8 mouse cellular contexts compared by ENCODE assay signal in the genomic region with DNA sequence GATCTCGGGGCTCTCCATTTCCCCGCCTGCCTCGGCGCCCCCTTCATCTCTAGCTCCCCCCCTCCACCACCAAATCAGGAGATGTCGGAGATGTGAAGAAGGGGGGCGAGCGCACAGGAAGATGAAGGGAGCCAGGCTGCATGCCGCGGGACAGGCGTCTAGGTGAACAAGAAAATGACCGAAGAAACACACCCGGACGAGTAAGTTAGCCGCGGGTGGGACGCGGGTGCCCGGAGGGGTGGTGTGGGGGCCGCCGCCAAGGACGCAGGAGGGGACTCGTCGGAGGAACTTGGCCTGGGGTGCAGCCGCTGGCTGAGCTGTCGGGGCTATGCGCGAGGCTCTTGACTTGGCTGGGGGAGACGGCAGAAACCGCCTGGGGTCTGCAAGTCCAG. TPM values are rescaled to one million over a fixed set of nuclear protein-coding genes. Genes with fewer than 3 reads are reported as not detected.
DNase-seq lines count a peak whose midpoint lies in the region; ATAC-seq and TF ChIP-seq lines count a peak whose summit lies in the region.

No protein-coding gene starts in this region.

- no peaks in the 10 kb centered on the region for H3K27me3 ChIP-seq in heart, embryonic 10.5 days (ENCODE audit: insufficient read depth, poor library complexity, severe bottlenecking)
- H3K27me3 ChIP-seq in ES-Bruce4 (ENCODE audit: control insufficient read depth, insufficient read depth, low read length, poor library complexity, severe bottlenecking), result no peaks in the 10 kb centered on the region
- H3K27me3 ChIP-seq in hindbrain, embryonic 14.5 days (ENCODE audit: control insufficient read depth, insufficient read depth, low read length), result no peaks in the 10 kb centered on the region
- no peaks in the 10 kb centered on the region for H3K27me3 ChIP-seq in liver, embryonic 16.5 days (ENCODE audit: control insufficient read depth, insufficient read depth, low read depth, low read length)

- H3K27ac ChIP-seq in heart, embryonic 10.5 days, result peak overlapping the region; percentile 99
- peak overlapping the region; percentile 40 for H3K27ac ChIP-seq in ES-Bruce4 (ENCODE audit: insufficient read depth, low read length)
- peak overlapping the region; percentile 59 for H3K27ac ChIP-seq in embryonic fibroblast, embryonic 13.5 days (ENCODE audit: insufficient read depth, low read length)
- peak overlapping the region; percentile 96 for H3K27ac ChIP-seq in hindbrain, embryonic 14.5 days
- peak overlapping the region; percentile 91 for H3K27ac ChIP-seq in liver, embryonic 16.5 days (ENCODE audit: low read length)

- H3K9ac ChIP-seq in ES-Bruce4 (ENCODE audit: low read depth, poor library complexity, severe bottlenecking), result peak overlapping the region; percentile 98
- H3K9ac ChIP-seq in hindbrain, embryonic 14.5 days, result peak overlapping the region; percentile 95
- H3K9ac ChIP-seq in liver, embryonic 16.5 days (ENCODE audit: low read depth, low read length), result peak overlapping the region; percentile 74

- WGBS in heart, embryonic 10.5 days, result under 1% methylated on average over 29 of the region's 29 CpGs
- under 1% methylated on average over 27 of the region's 29 CpGs for WGBS in hindbrain, embryonic 14.5 days
- WGBS in liver, embryonic 16.5 days (ENCODE audit: insufficient replicate concordance), result 0% methylated on average over 29 of the region's 29 CpGs

- TF ChIP-seq CTCF in ES-Bruce4 (IDR thresholded peaks at IDR 0.05; ENCODE audit: low read depth, low read length), result no peak
- no peak for TF ChIP-seq CTCF in embryonic fibroblast, embryonic 13.5 days (IDR thresholded peaks at IDR 0.05; ENCODE audit: borderline replicate concordance, insufficient read depth, low read length)

- no peak for TF ChIP-seq EP300 in ES-Bruce4 (IDR thresholded peaks at IDR 0.05; ENCODE audit: insufficient read depth, low read depth, low read length)

- peaks cover 29% of the 10 kb centered on the region for H3K4me1 ChIP-seq in heart, embryonic 10.5 days
- peaks cover 2% of the 10 kb centered on the region for H3K4me1 ChIP-seq in ES-Bruce4 (ENCODE audit: control insufficient read depth, insufficient read depth, low read length)
- peaks cover 11% of the 10 kb centered on the region for H3K4me1 ChIP-seq in embryonic fibroblast, embryonic 13.5 days (ENCODE audit: control insufficient read depth, insufficient read depth, low read length)
- H3K4me1 ChIP-seq in hindbrain, embryonic 14.5 days (replicated peaks; ENCODE audit: control insufficient read depth, insufficient read depth, low read length), result peaks cover 21% of the 10 kb centered on the region
- H3K4me1 ChIP-seq in liver, embryonic 16.5 days (ENCODE audit: control insufficient read depth, low read depth, low read length), result peaks cover 34% of the 10 kb centered on the region

- peak overlapping the region; percentile 92 for H3K4me3 ChIP-seq in heart, embryonic 10.5 days
- peak overlapping the region; percentile 97 for H3K4me3 ChIP-seq in ES-Bruce4 (ENCODE audit: low read depth, low read length)
- peak overlapping the region; percentile 77 for H3K4me3 ChIP-seq in embryonic fibroblast, embryonic 13.5 days (ENCODE audit: insufficient read depth, low read length)
- peak overlapping the region; percentile 88 for H3K4me3 ChIP-seq in hindbrain, embryonic 14.5 days (replicated peaks; ENCODE audit: low read length)
- peak overlapping the region; percentile 77 for H3K4me3 ChIP-seq in liver, embryonic 16.5 days (ENCODE audit: low read depth, low read length)

- H3K36me3 ChIP-seq in heart, embryonic 10.5 days, result no peaks in the 10 kb centered on the region
- H3K36me3 ChIP-seq in ES-Bruce4 (ENCODE audit: control insufficient read depth, insufficient read depth, low read length, poor library complexity, severe bottlenecking), result peaks cover 7% of the 10 kb centered on the region
- no peaks in the 10 kb centered on the region for H3K36me3 ChIP-seq in hindbrain, embryonic 14.5 days (replicated peaks; ENCODE audit: control insufficient read depth, insufficient read depth)
- H3K36me3 ChIP-seq in liver, embryonic 16.5 days (ENCODE audit: control insufficient read depth, insufficient read depth), result no peaks in the 10 kb centered on the region

- TF ChIP-seq POLR2A in ES-Bruce4 (IDR thresholded peaks at IDR 0.05; ENCODE audit: insufficient read depth, low read length), result no peak
- TF ChIP-seq POLR2A in embryonic fibroblast, embryonic 13.5 days (IDR thresholded peaks at IDR 0.05; ENCODE audit: low read depth, low read length), result no peak

- no peaks in the 10 kb centered on the region for H3K9me3 ChIP-seq in heart, embryonic 10.5 days
- H3K9me3 ChIP-seq in ES-Bruce4 (replicated peaks; ENCODE audit: control insufficient read depth, insufficient read depth, low read length, poor library complexity, severe bottlenecking), result no peaks in the 10 kb centered on the region
- no peaks in the 10 kb centered on the region for H3K9me3 ChIP-seq in hindbrain, embryonic 14.5 days (ENCODE audit: control insufficient read depth, low read length)
- H3K9me3 ChIP-seq in liver, embryonic 16.5 days (replicated peaks; ENCODE audit: control insufficient read depth, low read length), result no peaks in the 10 kb centered on the region

- peak overlapping the region; percentile 51 for H3K4me2 ChIP-seq in hindbrain, embryonic 14.5 days (replicated peaks)
- H3K4me2 ChIP-seq in liver, embryonic 16.5 days (ENCODE audit: low read depth, low read length), result peak overlapping the region; percentile 91

- DNase-seq in heart, embryonic 10.5 days (ENCODE audit: low spot score), result peak; percentile 81
- no peak for DNase-seq in heart, adult 11 months
- DNase-seq in hindbrain, embryonic 14.5 days (ENCODE audit: low spot score), result peak; percentile 49
- peak; percentile 49 for DNase-seq in right cerebral cortex, postnatal 4 days

- peak; percentile 13 for ATAC-seq in hindbrain, embryonic 14.5 days (ENCODE audit: low FRiP score)
- ATAC-seq in liver, embryonic 16.5 days (ENCODE audit: low read depth), result no peak
- ATAC-seq in erythroid progenitor cell, adult 5-6 weeks (replicated peaks; ENCODE audit: low FRiP score, poor library complexity, severe bottlenecking), result no peak

RNA-seq across cellular contexts. Expression of a gene that starts 0.6 kb away (rescaled TPM):
- 4.4 and 6.7 TPM in 2 replicates for polyA plus RNA-seq in heart, embryonic 10.5 days (2016; fragmentation: Nextera tagmentation; extraction: Ambion mirVana)
- 41.9 and 43.5 TPM in 2 replicates for polyA plus RNA-seq in ES-Bruce4 (2011; ENCODE audit: insufficient read depth, insufficient read length, low read depth, missing spikeins)
- 26.3 and 27.7 TPM in 2 replicates for polyA plus RNA-seq in embryonic fibroblast, embryonic 13.5 days (2011; ENCODE audit: insufficient read length, low read depth, missing spikeins)
- polyA plus RNA-seq in hindbrain, embryonic 14.5 days (2014; fragmentation: Nextera tagmentation; extraction: Ambion mirVana), result 6.4 and 8.0 TPM in 2 replicates
- polyA plus RNA-seq in liver, embryonic 16.5 days (2015; fragmentation: Nextera tagmentation; extraction: Ambion mirVana), result 0.98 and 1.3 TPM in 2 replicates
- 4.0 and 10.5 TPM in 2 replicates for total RNA-seq in erythroid progenitor cell, adult 5-6 weeks (2015; ENCODE audit: low replicate concordance)
- total RNA-seq in erythroid progenitor cell, adult 5-6 weeks (2017; ENCODE audit: low replicate concordance), result 1.0 and 1.6 TPM in 2 replicates

Comparison
In these comparisons a context has a peak if more than half of its experiments do, and no peak if none do; other contexts are left out.
1. H3K27ac ChIP-seq: peak in every context shown above with its lines; median percentile 99 in heart, embryonic 10.5 days; 96 in hindbrain, embryonic 14.5 days; 91 in liver, embryonic 16.5 days; 59 in embryonic fibroblast, embryonic 13.5 days; 40 in ES-Bruce4.